9 mouse cellular contexts compared by ENCODE assay signal in genomic region chr9:77918961-77919670, GRCm38 (mm10). TPM values are rescaled to one million over a fixed set of nuclear protein-coding genes. Genes with fewer than 3 reads are reported as not detected.
DNase-seq lines count a peak whose midpoint lies in the region; ATAC-seq and TF ChIP-seq lines count a peak whose summit lies in the region.
"Had no signal": no experiment of that assay in that cellular context is flagged by ENCODE, and none has a peak within 500 bp of the region (broad histone marks: within the 10 kb centered on the region; RNA-seq: fewer than 3 reads in every experiment).

No protein-coding gene starts in this region.

- H3K4me2 ChIP-seq in lung, embryonic 14.5 days: peak overlapping the region; percentile 83
- peak overlapping the region; percentile 87 for H3K4me2 ChIP-seq in forebrain, embryonic 16.5 days (ENCODE audit: low read length)
- H3K4me2 ChIP-seq in midbrain, embryonic 15.5 days: peak overlapping the region; percentile 90

- peak overlapping the region; percentile 90; the same call in 1 of the 2 replicates for H3K4me3 ChIP-seq in lung, embryonic 14.5 days (ENCODE audit: low read depth, low read length)
- no peak overlapping the region for H3K4me3 ChIP-seq in forebrain, embryonic 16.5 days (replicated peaks; ENCODE audit: low read length)
- peak overlapping the region; percentile 76 for H3K4me3 ChIP-seq in midbrain, embryonic 15.5 days

- no peak for DNase-seq in lung, embryonic 14.5 days
- DNase-seq in lung, postnatal 14 days: no peak
- DNase-seq in induced T-regulatory cell, adult 2 months (ENCODE audit: low read depth): peak; percentile 42
- DNase-seq in layer of hippocampus, adult 11-12 months (ENCODE audit: low spot score): no peak
- no peak for DNase-seq in kidney, adult 18-20 months
- DNase-seq in spleen, adult 12 weeks (ENCODE audit: low spot score): no peak

- H3K9me3 ChIP-seq in lung, embryonic 14.5 days (ENCODE audit: low read depth, low read length): no peaks in the 10 kb centered on the region
- no peaks in the 10 kb centered on the region for H3K9me3 ChIP-seq in forebrain, embryonic 16.5 days (ENCODE audit: control insufficient read depth, low read length)
- H3K9me3 ChIP-seq in midbrain, embryonic 15.5 days: no peaks in the 10 kb centered on the region

- H3K4me1 ChIP-seq in lung, embryonic 14.5 days (ENCODE audit: insufficient read depth): no peaks in the 10 kb centered on the region
- peaks cover 23% of the 10 kb centered on the region for H3K4me1 ChIP-seq in forebrain, embryonic 16.5 days (replicated peaks; ENCODE audit: control insufficient read depth, insufficient read depth, low read length)
- peaks cover 36% of the 10 kb centered on the region for H3K4me1 ChIP-seq in midbrain, embryonic 15.5 days

- no peak overlapping the region for H3K9ac ChIP-seq in lung, embryonic 14.5 days
- H3K9ac ChIP-seq in forebrain, embryonic 16.5 days (replicated peaks; ENCODE audit: low read depth, low read length): no peak overlapping the region
- no peak overlapping the region; the same call in 1 of the 2 replicates for H3K9ac ChIP-seq in midbrain, embryonic 15.5 days

- H3K36me3 ChIP-seq in lung, embryonic 14.5 days (ENCODE audit: insufficient read depth): no peaks in the 10 kb centered on the region
- H3K36me3 ChIP-seq in forebrain, embryonic 16.5 days (ENCODE audit: control insufficient read depth, insufficient read depth): no peaks in the 10 kb centered on the region
- no peaks in the 10 kb centered on the region for H3K36me3 ChIP-seq in midbrain, embryonic 15.5 days (replicated peaks)

- 75% methylated on average over 5 of the region's 5 CpGs for WGBS in lung, embryonic 14.5 days
- 57% methylated on average over 5 of the region's 5 CpGs for WGBS in forebrain, embryonic 16.5 days
- 82% methylated on average over 5 of the region's 5 CpGs for WGBS in midbrain, embryonic 15.5 days

- H3K27me3 ChIP-seq in lung, embryonic 14.5 days (ENCODE audit: insufficient read depth, low read length): no peaks in the 10 kb centered on the region
- H3K27me3 ChIP-seq in forebrain, embryonic 16.5 days (replicated peaks; ENCODE audit: control insufficient read depth, insufficient read depth, low read length): no peaks in the 10 kb centered on the region
- H3K27me3 ChIP-seq in midbrain, embryonic 15.5 days (replicated peaks): no peaks in the 10 kb centered on the region
- H3K27me3 ChIP-seq: Patski had no signal

- ATAC-seq in lung, embryonic 14.5 days (ENCODE audit: insufficient read depth): no peak
- no peak for ATAC-seq in forebrain, embryonic 16.5 days
- ATAC-seq in midbrain, embryonic 15.5 days (replicated peaks): no peak
- ATAC-seq: Patski had no signal

- no peak overlapping the region for H3K27ac ChIP-seq in lung, embryonic 14.5 days (ENCODE audit: low read depth)
- H3K27ac ChIP-seq in forebrain, embryonic 16.5 days (ENCODE audit: low read length): no peak overlapping the region
- no peak overlapping the region for H3K27ac ChIP-seq in midbrain, embryonic 15.5 days

- no peak for TF ChIP-seq CTCF in lung, embryonic 14.5 days (IDR thresholded peaks at IDR 0.05; ENCODE audit: low read depth)

RNA-seq across cellular contexts. Expression of gene Elovl5, which starts 2.0 kb away (rescaled TPM):
- 76.7 and 87.7 TPM in 2 replicates for polyA plus RNA-seq in lung, embryonic 14.5 days (2014; fragmentation: Nextera tagmentation; extraction: Ambion mirVana)
- 70.7 and 78.9 TPM in 2 replicates for polyA plus RNA-seq in forebrain, embryonic 16.5 days (2015; fragmentation: Nextera tagmentation; extraction: Ambion mirVana)
- 58.7 and 62.0 TPM in 2 replicates for polyA plus RNA-seq in midbrain, embryonic 15.5 days (2015; fragmentation: Nextera tagmentation; extraction: Ambion mirVana)
